Mouse (Mus musculus): Measurements from ENCODE around the gene Exoc3.

Exoc3 gene

DNA sequence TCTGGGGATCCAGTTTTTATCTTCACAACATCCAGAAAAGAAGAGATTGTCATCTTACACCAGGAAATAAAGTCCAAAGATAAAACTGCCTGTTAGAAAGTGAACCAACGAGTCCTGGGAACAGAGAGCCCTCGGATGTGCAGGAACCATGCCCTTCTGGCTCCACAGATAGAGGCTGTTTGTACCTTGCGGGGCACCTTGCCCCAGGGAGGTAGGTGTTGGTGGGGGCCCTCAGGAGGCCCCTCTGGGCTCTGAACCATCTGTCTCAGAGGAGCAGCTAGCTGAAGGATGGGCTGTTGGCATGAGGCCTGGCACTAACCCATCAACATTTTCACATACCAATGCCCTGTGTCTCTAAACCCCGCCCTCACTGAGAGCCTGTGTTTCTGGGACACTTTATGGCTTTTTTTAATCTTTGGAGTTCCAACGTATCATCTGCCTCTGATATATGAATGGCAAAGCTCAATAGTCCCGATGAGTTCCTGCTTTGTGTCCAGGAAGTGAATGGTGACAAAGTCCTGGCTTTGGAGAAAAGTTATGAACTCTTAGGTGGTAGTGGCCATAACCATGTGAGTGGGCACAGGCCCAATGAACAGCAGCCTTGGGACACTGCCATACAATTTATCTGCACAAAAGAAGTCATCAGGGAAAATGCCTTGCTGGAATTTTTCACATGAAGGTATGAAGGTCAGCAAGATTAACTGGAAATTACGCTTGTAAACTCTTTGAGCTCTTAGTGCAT is 69.5 kb downstream of the Exoc3 start:
- no peak for DNase-seq (ENCODE audit: low read depth, low spot score)

- no peak for DNase-seq (ENCODE audit: low read depth, low spot score)
These were observed 78.6 kb downstream of the Exoc3 start for GRCm38 (mm10) chr13:74129909-74130308.

- DNase-seq (ENCODE audit: low read depth, low spot score) = no peak
These were observed 81.0 kb downstream of the Exoc3 start for GRCm38 (mm10) chr13:74127571-74127970.

- no peak for DNase-seq (ENCODE audit: low read depth, low spot score)
These were observed 85.9 kb downstream of the Exoc3 start for GRCm38 (mm10) chr13:74122632-74123031.

GRCm38 (mm10) chr13:74121795-74122330 is 86.7 kb downstream of the Exoc3 start:
- no peak for DNase-seq (ENCODE audit: low read depth, low spot score)

- no peak for DNase-seq (ENCODE audit: low read depth, low spot score)
These were observed 87.4 kb downstream of the Exoc3 start, which contains the start of gene Slc9a3 for GRCm38 (mm10) chr13:74121141-74121602. Gene Slc9a3 (plus strand): TSS chr13:74121457.
